Mouse (Mus musculus): ENCODE results near the gene C2cd6. TPM values are rescaled to one million over a fixed set of nuclear protein-coding genes. Genes with fewer than 3 reads are reported as not detected.

The C2cd6 gene
- total and polyA plus RNA-seq, 3 experiments: not detected

GRCm38 (mm10) chr1:59051306-59051705, 43.4 kb downstream of the C2cd6 start:
- ATAC-seq (ENCODE audit: extremely low read depth, insufficient number of reproducible peaks, low FRiP score, poor library complexity, severe bottlenecking): no peak

GRCm38 (mm10) chr1:59037723-59038122, 57.0 kb downstream of the C2cd6 start:
- ATAC-seq (ENCODE audit: extremely low read depth, insufficient number of reproducible peaks, low FRiP score, poor library complexity, severe bottlenecking) (no peak), DNase-seq (ENCODE audit: low spot score) (no peak)
- H3K27me3 ChIP-seq (ENCODE audit: insufficient read depth, low read length): no peaks in the 10 kb centered on the region; the same call in 1 of the 2 replicates

More at GRCm38 (mm10) chr1:59051306-59051705, 43.4 kb downstream of the C2cd6 start:
- Histone ChIP-seq H3K4me3 (ENCODE audit: low read depth, low read length) (no peak overlapping the region), H3K36me3 (replicated peaks) (no peaks in the 10 kb centered on the region), H3K27me3 (ENCODE audit: insufficient read depth, low read length) (peaks cover 13% of the 10 kb centered on the region; the same call in 1 of the 2 replicates), H3K4me1 (ENCODE audit: insufficient read depth, low read depth, low read length) (no peaks in the 10 kb centered on the region), H3K9me3 (replicated peaks) (no peaks in the 10 kb centered on the region)
- DNase-seq (ENCODE audit: low spot score): no peak
- TF ChIP-seq POLR2AphosphoS5 (IDR thresholded peaks at IDR 0.05; ENCODE audit: insufficient replicate concordance, low read depth, low read length) (no peak), GATA1 (IDR thresholded peaks at IDR 0.05; ENCODE audit: borderline replicate concordance, low read length) (no peak), CTCF (IDR thresholded peaks at IDR 0.05; ENCODE audit: low read depth, low read length) (no peak), TAL1 (conservative IDR thresholded peaks at IDR 0.05; ENCODE audit: low read depth, low read length) (no peak), GATA2 (IDR thresholded peaks at IDR 0.05; ENCODE audit: borderline replicate concordance, low read depth, low read length) (no peak)

GRCm38 (mm10) chr1:59021556-59021955, 73.1 kb downstream of the C2cd6 start:
- H3K4me3 ChIP-seq (ENCODE audit: low read depth, low read length): no peak overlapping the region
- ATAC-seq (ENCODE audit: extremely low read depth, insufficient number of reproducible peaks, low FRiP score, poor library complexity, severe bottlenecking) (no peak), DNase-seq (ENCODE audit: low spot score) (no peak)
- H3K9me3 ChIP-seq (replicated peaks): no peaks in the 10 kb centered on the region
- H3K36me3 ChIP-seq (replicated peaks): no peaks in the 10 kb centered on the region
- H3K4me1 ChIP-seq (ENCODE audit: insufficient read depth, low read depth, low read length): no peaks in the 10 kb centered on the region
- peaks cover 12% of the 10 kb centered on the region for H3K27me3 ChIP-seq (ENCODE audit: insufficient read depth, low read length)
- no peak for TF ChIP-seq POLR2AphosphoS5 (IDR thresholded peaks at IDR 0.05; ENCODE audit: insufficient replicate concordance, low read depth, low read length)
- no peak for TF ChIP-seq GATA2 (IDR thresholded peaks at IDR 0.05; ENCODE audit: borderline replicate concordance, low read depth, low read length)
- TF ChIP-seq CTCF (IDR thresholded peaks at IDR 0.05; ENCODE audit: low read depth, low read length): no peak
- TF ChIP-seq TAL1 (conservative IDR thresholded peaks at IDR 0.05; ENCODE audit: low read depth, low read length): no peak
- TF ChIP-seq GATA1 (IDR thresholded peaks at IDR 0.05; ENCODE audit: borderline replicate concordance, low read length): no peak

More at GRCm38 (mm10) chr1:59037723-59038122, 57.0 kb downstream of the C2cd6 start:
- TF ChIP-seq GATA2 (IDR thresholded peaks at IDR 0.05; ENCODE audit: borderline replicate concordance, low read depth, low read length) (no peak), TAL1 (conservative IDR thresholded peaks at IDR 0.05; ENCODE audit: low read depth, low read length) (no peak), POLR2AphosphoS5 (IDR thresholded peaks at IDR 0.05; ENCODE audit: insufficient replicate concordance, low read depth, low read length) (no peak), GATA1 (IDR thresholded peaks at IDR 0.05; ENCODE audit: borderline replicate concordance, low read length) (no peak), CTCF (IDR thresholded peaks at IDR 0.05; ENCODE audit: low read depth, low read length) (no peak)
- Histone ChIP-seq H3K4me3 (ENCODE audit: low read depth, low read length) (no peak overlapping the region), H3K36me3 (replicated peaks) (no peaks in the 10 kb centered on the region), H3K4me1 (ENCODE audit: insufficient read depth, low read depth, low read length) (no peaks in the 10 kb centered on the region; the same call in 1 of the 2 replicates), H3K9me3 (replicated peaks) (peaks cover 4% of the 10 kb centered on the region)

- DNase-seq (ENCODE audit: low spot score): no peak
- H3K27me3 ChIP-seq (ENCODE audit: insufficient read depth, low read length): peaks cover 9% of the 10 kb centered on the region
- H3K36me3 ChIP-seq (replicated peaks): no peaks in the 10 kb centered on the region
- ATAC-seq (ENCODE audit: extremely low read depth, insufficient number of reproducible peaks, low FRiP score, poor library complexity, severe bottlenecking): no peak
- TF ChIP-seq GATA1 (IDR thresholded peaks at IDR 0.05; ENCODE audit: borderline replicate concordance, low read length) (no peak), POLR2AphosphoS5 (IDR thresholded peaks at IDR 0.05; ENCODE audit: insufficient replicate concordance, low read depth, low read length) (no peak), TAL1 (conservative IDR thresholded peaks at IDR 0.05; ENCODE audit: low read depth, low read length) (no peak), CTCF (IDR thresholded peaks at IDR 0.05; ENCODE audit: low read depth, low read length) (no peak), GATA2 (IDR thresholded peaks at IDR 0.05; ENCODE audit: borderline replicate concordance, low read depth, low read length) (no peak)
- no peaks in the 10 kb centered on the region for H3K4me1 ChIP-seq (ENCODE audit: insufficient read depth, low read depth, low read length)
- no peaks in the 10 kb centered on the region for H3K9me3 ChIP-seq (replicated peaks)
- H3K4me3 ChIP-seq (ENCODE audit: low read depth, low read length): no peak overlapping the region
Measured at GRCm38 (mm10) chr1:59009250-59009649, 85.5 kb downstream of the C2cd6 start.

Other genes with a start within 250 kb of the C2cd6 start
- gene Trak2, start 121.5 kb downstream of the C2cd6 start, total RNA-seq (2014; fragmentation: Nextera tagmentation): 88.5 and 143 TPM in 2 replicates
- gene Trak2, start 121.5 kb downstream of the C2cd6 start, total RNA-seq (2017): 55.3 and 59.9 TPM in 2 replicates
- 89.6 and 110 TPM in 2 replicates for gene Trak2, start 121.5 kb downstream of the C2cd6 start, polyA plus RNA-seq (2012)
- 82.2 and 115 TPM in 2 replicates for gene Stradb, start 121.4 kb downstream of the C2cd6 start, total RNA-seq (2014; fragmentation: Nextera tagmentation)
- 21.1 and 23.3 TPM in 2 replicates for gene Stradb, start 121.4 kb downstream of the C2cd6 start, total RNA-seq (2017)
- 4.8 and 6.3 TPM in 2 replicates for gene Stradb, start 121.4 kb downstream of the C2cd6 start, polyA plus RNA-seq (2012)
- gene Tmem237, start 25.5 kb upstream of the C2cd6 start, total RNA-seq (2014; fragmentation: Nextera tagmentation): 9.7 and 13.6 TPM in 2 replicates
- gene Tmem237, start 25.5 kb upstream of the C2cd6 start, total RNA-seq (2017): 27.6 and 39.0 TPM in 2 replicates
- 2.8 and 3.3 TPM in 2 replicates for gene Tmem237, start 25.5 kb upstream of the C2cd6 start, polyA plus RNA-seq (2012)
- gene Mpp4, start 68.5 kb upstream of the C2cd6 start, total RNA-seq (2014; fragmentation: Nextera tagmentation): 1.4 TPM in 1 of 2 replicates, not detected in the other
- gene Mpp4, start 68.5 kb upstream of the C2cd6 start, total RNA-seq (2017): 0.87 and 1.6 TPM in 2 replicates
- 0.05 TPM in 1 of 2 replicates, not detected in the other for gene Mpp4, start 68.5 kb upstream of the C2cd6 start, polyA plus RNA-seq (2012)
- gene Als2, start 142.3 kb upstream of the C2cd6 start, total RNA-seq (2014; fragmentation: Nextera tagmentation): 23.0 and 30.3 TPM in 2 replicates
- gene Als2, start 142.3 kb upstream of the C2cd6 start, total RNA-seq (2017): 40.0 and 42.6 TPM in 2 replicates
- 4.0 and 6.9 TPM in 2 replicates for gene Als2, start 142.3 kb upstream of the C2cd6 start, polyA plus RNA-seq (2012)
- not detected in 2 replicates for gene Cdk15, start 162.0 kb upstream of the C2cd6 start, total RNA-seq (2014; fragmentation: Nextera tagmentation)
- not detected in 2 replicates for gene Cdk15, start 162.0 kb upstream of the C2cd6 start, total RNA-seq (2017)
- gene Cdk15, start 162.0 kb upstream of the C2cd6 start, polyA plus RNA-seq (2012): 0.04 TPM in 1 of 2 replicates, not detected in the other

Data from G1E (cell line).